Mouse (Mus musculus): ENCODE measurements around the gene Tas2r114.

Tas2r114 gene

DNA sequence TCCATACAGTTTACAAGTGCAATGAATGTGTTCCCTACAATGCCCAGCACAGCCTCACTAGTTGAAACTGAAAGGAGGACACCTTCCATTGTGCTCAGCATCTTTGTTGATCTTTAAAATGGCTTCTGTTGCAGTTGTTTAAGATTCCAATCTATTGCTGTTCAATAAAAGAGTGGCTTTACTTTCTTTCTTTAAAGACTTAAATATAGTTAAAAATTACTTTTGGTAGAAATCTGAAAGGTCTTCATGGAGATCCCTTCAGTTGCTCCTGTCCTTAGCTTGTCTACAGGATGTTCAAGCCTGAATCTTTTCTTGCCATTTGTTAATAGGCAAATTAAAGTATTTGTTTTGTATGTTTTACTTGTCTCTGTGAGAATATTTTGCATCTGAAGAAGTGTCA, at the start of gene Tas2r114:
Tas2r114 (minus strand) TSS at position 101 of the 400 bp plus-strand sequence.
- DNase-seq (ENCODE audit: low read depth, low spot score) = no peak

DNA sequence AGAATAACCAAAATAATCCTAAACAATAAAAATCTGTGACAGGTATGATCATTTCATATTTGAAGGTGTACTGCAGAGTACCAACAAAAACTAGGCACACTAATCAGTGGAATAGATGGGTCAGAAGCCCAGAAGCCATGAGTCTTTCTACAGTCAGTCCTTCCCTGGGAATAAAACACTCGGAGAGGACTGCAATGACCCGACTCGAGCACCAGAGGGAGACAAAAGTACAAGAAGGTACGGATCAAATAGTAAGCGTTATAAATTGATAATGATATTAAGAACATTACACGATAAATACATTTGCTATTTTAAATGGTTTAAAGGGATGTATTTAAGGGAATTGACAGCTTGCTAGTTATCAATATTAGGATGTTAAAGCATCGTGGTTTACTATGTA, 22.9 kb upstream of the Tas2r114 start:
- DNase-seq (ENCODE audit: low read depth, low spot score) = peak; percentile 1

DNA sequence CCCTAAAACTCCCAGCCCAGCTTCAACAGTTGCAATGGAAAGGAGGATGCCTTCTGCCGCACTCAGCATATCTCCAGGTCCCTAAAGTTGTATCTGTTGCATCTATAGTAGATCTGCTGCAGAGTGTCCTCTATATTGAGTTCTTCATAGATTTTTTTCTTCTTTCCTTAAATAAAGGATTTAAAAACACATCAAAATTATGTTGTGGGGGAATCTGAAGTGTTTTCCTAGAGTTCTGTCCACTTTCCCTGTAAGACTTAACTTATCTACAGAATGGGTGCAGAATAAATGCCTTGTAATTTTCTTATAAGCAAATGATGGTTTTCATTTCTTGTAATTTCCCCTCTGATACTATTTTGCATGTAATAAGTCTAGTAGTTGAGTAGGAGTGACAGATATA, 2.5 kb downstream of the Tas2r114 start, which contains the start of gene Tas2r105:
Tas2r105 (minus strand) TSS at position 101 of the 400 bp plus-strand sequence.
- no peak for DNase-seq (ENCODE audit: low read depth, low spot score)

DNA sequence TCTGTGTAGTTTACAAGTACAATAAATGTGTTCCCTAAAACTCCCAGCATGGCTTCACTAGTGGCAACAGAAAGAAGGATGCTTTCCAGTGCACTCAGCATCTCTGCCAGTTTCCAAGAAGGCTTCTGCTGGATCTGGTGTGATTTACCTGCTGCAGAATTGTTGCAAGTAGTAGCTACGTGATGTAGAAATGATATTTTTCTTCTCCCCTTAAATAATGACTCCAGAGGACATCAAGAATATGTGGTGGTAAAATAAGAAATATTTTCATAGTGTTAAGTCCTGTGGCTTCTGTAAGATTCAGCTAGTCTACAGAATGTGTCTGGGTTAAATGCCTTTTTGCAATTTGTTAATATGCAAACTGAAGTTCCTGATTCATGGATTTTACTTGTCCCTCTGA, 4.2 kb downstream of the Tas2r114 start, which contains the start of gene Tas2r104:
Tas2r104 (minus strand) TSS at position 101 of the 400 bp plus-strand sequence.
- no peak for DNase-seq (ENCODE audit: low read depth, low spot score)

DNA sequence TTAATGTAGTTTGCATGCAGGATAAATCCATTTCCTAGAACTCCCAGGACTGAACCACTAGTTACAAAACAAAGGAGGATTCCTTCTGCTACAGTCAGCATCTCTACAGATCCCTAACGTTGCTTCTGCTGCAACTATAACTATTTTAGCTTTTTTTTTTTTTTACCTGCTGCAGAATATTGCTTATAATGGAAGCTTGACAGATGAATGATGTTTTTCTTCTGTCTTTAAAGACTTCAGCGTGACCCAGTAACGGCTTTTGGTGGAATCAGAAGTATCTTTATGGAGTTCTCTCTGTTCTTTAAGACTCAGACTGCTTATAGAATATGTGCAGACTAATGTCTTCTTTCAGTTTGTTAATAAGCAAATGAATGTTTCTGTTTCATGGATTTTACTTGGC, 11.1 kb downstream of the Tas2r114 start, which contains the start of gene Tas2r106:
Tas2r106 (minus strand) TSS at position 101 of the 400 bp plus-strand sequence.
- no peak for DNase-seq (ENCODE audit: low read depth, low spot score)

DNA sequence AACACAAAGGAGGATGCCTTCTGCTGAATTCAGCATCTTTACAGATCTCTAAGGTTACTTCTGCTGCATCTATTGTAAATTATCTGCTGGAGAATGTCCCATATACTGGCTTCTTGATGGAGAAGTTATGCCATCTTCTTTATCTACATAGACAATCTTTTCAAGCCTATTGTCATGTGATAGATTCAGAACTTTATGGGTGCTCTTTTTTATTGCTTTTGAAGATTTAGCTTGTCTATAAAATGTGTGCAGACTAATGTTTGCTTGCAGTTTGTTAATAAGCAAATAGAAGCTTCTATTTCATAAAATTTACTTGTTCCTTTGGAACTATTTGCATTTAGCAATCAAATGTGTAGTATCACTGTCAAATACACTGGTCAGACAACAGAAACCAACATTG, 29.8 kb downstream of the Tas2r114 start, which contains the start of gene Tas2r107:
Tas2r107 (minus strand) TSS at position 101 of the 400 bp plus-strand sequence.
- DNase-seq (ENCODE audit: low read depth, low spot score) = no peak
